Mouse (Mus musculus): ENCODE data around the gene Zfp85. TPM values are rescaled to one million over a fixed set of nuclear protein-coding genes. Genes with fewer than 3 reads are reported as not detected.
"Not testable (repeated sequence)": the region's sequence is repeated elsewhere in the genome, so short reads cannot be mapped to it uniquely, and the experiment has no call there.

Gene Zfp85
- polyA plus RNA-seq, 1 experiment from 2014 or later: 3.4 TPM

DNA sequence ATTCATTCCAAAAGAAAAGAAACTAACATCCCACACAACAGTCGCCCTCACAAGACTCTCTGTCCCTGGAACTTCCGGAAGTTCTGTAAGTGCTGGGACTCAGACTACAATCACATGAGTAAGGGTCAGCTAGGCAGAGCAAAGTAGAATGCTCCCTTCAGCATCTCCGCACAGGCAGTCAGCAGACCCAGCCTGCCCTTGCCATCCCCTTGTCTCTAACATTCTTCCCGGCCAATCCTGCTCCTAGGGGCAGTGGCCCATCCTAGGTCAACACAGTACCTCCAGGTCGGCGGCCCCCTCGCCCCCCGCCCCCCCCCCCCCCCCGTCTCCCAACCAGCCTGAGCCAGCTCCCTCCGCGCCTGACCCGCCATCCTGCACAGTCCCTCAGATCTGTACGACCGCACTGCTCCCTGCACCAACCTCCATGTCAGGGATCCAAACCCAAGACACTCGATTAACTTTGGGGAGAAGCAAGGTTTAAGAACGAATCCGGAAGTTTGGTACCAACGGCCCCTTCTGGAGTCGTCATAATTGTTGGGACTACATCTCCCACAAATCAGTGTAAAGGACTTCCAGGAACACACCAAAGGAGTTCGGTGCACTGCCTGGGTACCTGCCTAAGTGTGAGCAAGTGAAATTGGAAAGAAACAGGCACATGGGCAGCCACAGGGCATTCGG, 26.2 kb downstream of the Zfp85 start, which contains the start of gene Zfp65:
Zfp65 (minus strand) TSS at position 533 of the 678 bp plus-strand sequence.
- H3K27ac ChIP-seq: peak within 1 kb of the TSS; percentile 91

GRCm38 (mm10) chr13:67728106-67728505, 26.9 kb downstream of the Zfp85 start:
- 78% methylated on average over 1 of the region's 1 CpGs for WGBS
- Histone ChIP-seq H3K36me3 (no peaks in the 10 kb centered on the region), H3K9me3 (no peaks in the 10 kb centered on the region; the same call in 1 of the 2 replicates), H3K4me3 (peak overlapping the region; percentile 72), H3K27ac (no peak overlapping the region; the same call in 1 of the 2 replicates), H3K4me1 (no peaks in the 10 kb centered on the region), H3K27me3 (ENCODE audit: insufficient read depth, poor library complexity, severe bottlenecking) (no peaks in the 10 kb centered on the region)
- DNase-seq (ENCODE audit: low spot score): no peak

More for the DNA sequence above, 26.2 kb downstream of the Zfp85 start, which contains the start of gene Zfp65:
- peak within 1 kb of the TSS; percentile 72 for H3K4me3 ChIP-seq
- no peaks in the 10 kb centered on the region for H3K4me1 ChIP-seq
- WGBS: 7% methylated on average over 13 of the region's 21 CpGs
- H3K27me3 ChIP-seq (ENCODE audit: insufficient read depth, poor library complexity, severe bottlenecking): no peaks in the 10 kb centered on the region
- no peaks in the 10 kb centered on the region for H3K36me3 ChIP-seq
- H3K9me3 ChIP-seq: no peaks in the 10 kb centered on the region; the same call in 1 of the 2 replicates
- peak; percentile 77 for DNase-seq (ENCODE audit: low spot score)

- H3K36me3 ChIP-seq; DNase-seq (ENCODE audit: low spot score); H3K27ac ChIP-seq; H3K4me3 ChIP-seq; H3K9me3 ChIP-seq; H3K27me3 ChIP-seq (ENCODE audit: insufficient read depth, poor library complexity, severe bottlenecking); H3K4me1 ChIP-seq: not testable (repeated sequence)
- 86% methylated on average over 2 of the region's 2 CpGs for WGBS
Measured at GRCm38 (mm10) chr13:67725331-67725730, 29.7 kb downstream of the Zfp85 start.

GRCm38 (mm10) chr13:67723848-67724479, 31.1 kb downstream of the Zfp85 start:
- under 1% methylated on average over 17 of the region's 17 CpGs for WGBS

More at GRCm38 (mm10) chr13:67723848-67724479, 31.1 kb downstream of the Zfp85 start:
- Histone ChIP-seq H3K27me3 (ENCODE audit: insufficient read depth, poor library complexity, severe bottlenecking) (no peaks in the 10 kb centered on the region), H3K4me3 (peak overlapping the region; percentile 80), H3K4me1 (no peaks in the 10 kb centered on the region), H3K27ac (peak overlapping the region; percentile 90), H3K9me3 (no peaks in the 10 kb centered on the region), H3K36me3 (no peaks in the 10 kb centered on the region)
- DNase-seq (ENCODE audit: low spot score): peak; percentile 95

Other genes starting within 250 kb of the Zfp85 start
- not detected in 2 replicates for gene Gm26965, start 229.1 kb downstream of the Zfp85 start, polyA plus RNA-seq (2016; fragmentation: Nextera tagmentation; extraction: Ambion mirVana)
- 14.9 and 16.7 TPM in 2 replicates for gene Zfp87, start 229.1 kb downstream of the Zfp85 start, polyA plus RNA-seq (2016; fragmentation: Nextera tagmentation; extraction: Ambion mirVana)
- 11.4 and 11.7 TPM in 2 replicates for gene Zfp748, start 201.4 kb downstream of the Zfp85 start, polyA plus RNA-seq (2016; fragmentation: Nextera tagmentation; extraction: Ambion mirVana)
- 2.1 and 2.6 TPM in 2 replicates for gene Zfp729b, start 145.5 kb downstream of the Zfp85 start, polyA plus RNA-seq (2016; fragmentation: Nextera tagmentation; extraction: Ambion mirVana)
- not detected in 2 replicates for gene Gm49345, start 117.5 kb downstream of the Zfp85 start, polyA plus RNA-seq (2016; fragmentation: Nextera tagmentation; extraction: Ambion mirVana)
- gene Zfp729a, start 117.4 kb downstream of the Zfp85 start, polyA plus RNA-seq (2016; fragmentation: Nextera tagmentation; extraction: Ambion mirVana): 1.2 and 2.3 TPM in 2 replicates
- 7.5 TPM in 2 replicates for gene Zfp738, start 68.2 kb downstream of the Zfp85 start, polyA plus RNA-seq (2016; fragmentation: Nextera tagmentation; extraction: Ambion mirVana)
- gene Zfp65, start 26.1 kb downstream of the Zfp85 start, polyA plus RNA-seq (2016; fragmentation: Nextera tagmentation; extraction: Ambion mirVana): 4.3 and 4.7 TPM in 2 replicates
- gene Zfp493, start 24.5 kb upstream of the Zfp85 start, polyA plus RNA-seq (2016; fragmentation: Nextera tagmentation; extraction: Ambion mirVana): 2.3 and 2.5 TPM in 2 replicates
- gene Zfp273, start 58.5 kb upstream of the Zfp85 start, polyA plus RNA-seq (2016; fragmentation: Nextera tagmentation; extraction: Ambion mirVana): 4.3 and 5.6 TPM in 2 replicates
- gene Gm10037, start 75.9 kb upstream of the Zfp85 start, polyA plus RNA-seq (2016; fragmentation: Nextera tagmentation; extraction: Ambion mirVana): 1.2 and 2.2 TPM in 2 replicates
- not detected in 2 replicates for gene BC048507, start 108.1 kb upstream of the Zfp85 start, polyA plus RNA-seq (2016; fragmentation: Nextera tagmentation; extraction: Ambion mirVana)